Mouse (Mus musculus) midbrain, embryonic 14.5 days (tissue): Measurements from ENCODE around the gene Fto. TPM values are rescaled to one million over a fixed set of nuclear protein-coding genes. Genes with fewer than 3 reads are reported as not detected.
A peak's percentile ranks its signal among the peaks of the same experiment; 100 is the strongest.

Experiments used
- ATAC-seq: fragments of 200-750 bp; cut with Nextera tagmentation; 2 replicates; pipeline ENCODE4 v1.8.0; 2017; ENCODE audit warnings: moderate number of reproducible peaks, moderate library complexity; ENCODE audit not compliant: low FRiP score, low TSS enrichment
- DNase-seq: peaks from one replicate; pipeline ENCODE4 v3.0.0-alpha.2; 2015
- H3K27ac ChIP-seq: fragments of 300-500 bp; sonication (generic); replicated peaks from 2 replicates; pipeline ENCODE4 v1.5.1; 2014; ENCODE audit warnings: mild to moderate bottlenecking, low read depth, low read length, moderate library complexity
- H3K27me3 ChIP-seq: fragments of 300-500 bp; sonication (generic); 2 replicates; pipeline ENCODE4 v1.6.1; 2014; ENCODE audit warnings: low read length, control low read depth, mixed read lengths; ENCODE audit not compliant: control insufficient read depth, insufficient read depth
- H3K36me3 ChIP-seq: fragments of 300-500 bp; sonication (generic); 2 replicates; pipeline ENCODE4 v1.6.1; 2014; ENCODE audit warnings: low read length, control low read depth; ENCODE audit not compliant: control insufficient read depth, insufficient read depth
- H3K4me1 ChIP-seq: fragments of 300-500 bp; sonication (generic); 2 replicates; pipeline ENCODE4 v1.6.1; 2014; ENCODE audit warnings: mild to moderate bottlenecking, antibody characterized with exemption, low read length, control low read depth; ENCODE audit not compliant: control insufficient read depth, insufficient read depth
- H3K4me2 ChIP-seq: fragments of 300-500 bp; sonication (generic); 2 replicates; pipeline ENCODE4 v1.6.1; 2014; ENCODE audit warnings: mild to moderate bottlenecking, low read length, moderate library complexity
- H3K4me3 ChIP-seq: fragments of 300-500 bp; sonication (generic); replicated peaks from 2 replicates; pipeline ENCODE4 v1.5.1; 2014; ENCODE audit warnings: low read depth, low read length
- H3K9ac ChIP-seq: fragments of 300-500 bp; sonication (generic); replicated peaks from 2 replicates; pipeline ENCODE4 v1.6.1; 2014; ENCODE audit warnings: mild to moderate bottlenecking, low read length, moderate library complexity
- H3K9me3 ChIP-seq: fragments of 300-500 bp; sonication (generic); 2 replicates; pipeline ENCODE4 v1.6.1; 2016; ENCODE audit warnings: low read length, control low read depth, mixed read lengths; ENCODE audit not compliant: control insufficient read depth
- WGBS: fragments of 180-500 bp; shearing (Covaris S2); extraction: QIAGEN DNeasy Blood & Tissue Kit; methylation state at CpG from one replicate; pipeline ENCODE4 v1.1.7; 2014; 5-methylcytosine and 5-hydroxymethylcytosine counted together
- polyA plus RNA-seq: library from polyadenylated mRNA; unstranded; fragments of >200 nt; fragmentation: Nextera tagmentation; extraction: Ambion mirVana; gene quantifications from 2 replicates; pipeline ENCODE4 v1.2.1, GENCODE M21; 2014

Fto gene
- polyA plus RNA-seq, 1 experiment from 2014 or later = 161 TPM

DNA sequence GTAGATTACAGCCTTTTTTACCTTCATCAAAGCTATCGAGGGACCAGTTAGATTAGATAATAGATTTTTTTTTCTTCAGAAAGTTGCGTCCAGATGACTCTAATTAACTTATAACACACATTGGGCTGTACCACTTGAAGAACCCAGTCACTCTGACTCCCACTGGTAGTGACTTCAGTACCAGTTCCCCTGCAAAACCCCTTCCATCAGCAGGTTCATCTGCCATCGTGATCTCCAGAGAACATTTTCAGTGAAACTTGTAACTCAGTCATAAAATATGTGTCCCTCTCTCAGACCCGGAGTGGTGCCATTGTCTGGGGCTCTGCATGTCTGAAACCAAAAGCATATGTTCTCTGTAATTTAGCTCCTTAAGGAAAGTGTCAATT, 211.5 kb downstream of the Fto start:
- no peak overlapping the region for H3K9ac ChIP-seq
- H3K9me3 ChIP-seq = no peaks in the 10 kb centered on the region
- ATAC-seq (no peak), DNase-seq (peak; percentile 13)
- WGBS = 8% methylated on average over 4 of the region's 4 CpGs
- peaks cover 22% of the 10 kb centered on the region for H3K27me3 ChIP-seq
- H3K4me3 ChIP-seq = no peak overlapping the region
- no peaks in the 10 kb centered on the region for H3K36me3 ChIP-seq
- no peak overlapping the region for H3K4me2 ChIP-seq
- peaks cover 30% of the 10 kb centered on the region; the same call in 1 of the 2 replicates for H3K4me1 ChIP-seq
- no peak overlapping the region for H3K27ac ChIP-seq

DNA sequence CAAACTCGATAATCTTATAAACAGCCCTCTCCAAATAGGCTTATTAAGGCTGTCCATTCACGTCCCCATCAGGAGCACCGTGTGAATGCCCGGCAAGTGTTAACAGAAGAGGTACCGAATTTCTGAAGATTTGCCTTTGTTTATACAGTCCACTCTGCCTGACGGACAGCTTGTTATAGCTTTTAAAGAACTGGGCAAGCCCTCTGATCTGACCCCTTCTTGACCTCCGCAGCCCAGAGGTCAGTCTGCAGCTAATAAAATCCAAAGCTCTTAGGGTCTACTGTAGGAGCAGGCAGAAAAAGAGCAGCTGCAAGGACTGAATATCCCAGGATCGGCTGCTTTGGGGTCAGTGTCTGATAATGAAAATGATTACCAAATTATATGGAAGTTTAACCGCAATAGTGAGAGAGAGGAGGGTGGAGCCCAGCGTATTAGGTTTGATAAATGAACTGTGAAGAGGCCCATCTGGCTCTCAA, 212.1 kb downstream of the Fto start:
- DNase-seq = peak; percentile 31
- peaks cover 30% of the 10 kb centered on the region; the same call in 1 of the 2 replicates for H3K4me1 ChIP-seq
- no peak overlapping the region for H3K4me2 ChIP-seq
- H3K4me3 ChIP-seq = no peak overlapping the region
- peaks cover 18% of the 10 kb centered on the region for H3K27me3 ChIP-seq
- H3K36me3 ChIP-seq = no peaks in the 10 kb centered on the region
- 6% methylated on average over 10 of the region's 10 CpGs for WGBS
- H3K27ac ChIP-seq = no peak overlapping the region
- H3K9me3 ChIP-seq = no peaks in the 10 kb centered on the region
- H3K9ac ChIP-seq = no peak overlapping the region
- ATAC-seq = no peak

- ATAC-seq (no peak), DNase-seq (peak; percentile 57)
- Histone ChIP-seq H3K9ac (no peak overlapping the region), H3K4me1 (peaks cover 46% of the 10 kb centered on the region), H3K4me2 (no peak overlapping the region), H3K9me3 (no peaks in the 10 kb centered on the region), H3K27ac (no peak overlapping the region), H3K36me3 (no peaks in the 10 kb centered on the region), H3K4me3 (no peak overlapping the region), H3K27me3 (peaks cover 14% of the 10 kb centered on the region; the same call in 1 of the 2 replicates)
- WGBS = 63% methylated on average over 2 of the region's 2 CpGs
These were observed 215.6 kb downstream of the Fto start for GRCm38 (mm10) chr8:91528967-91529366.

- ATAC-seq (no peak), DNase-seq (no peak)
- Histone ChIP-seq H3K27me3 (peaks cover 14% of the 10 kb centered on the region; the same call in 1 of the 2 replicates), H3K4me2 (no peak overlapping the region), H3K27ac (no peak overlapping the region), H3K4me3 (no peak overlapping the region), H3K4me1 (peaks cover 46% of the 10 kb centered on the region), H3K36me3 (no peaks in the 10 kb centered on the region), H3K9me3 (no peaks in the 10 kb centered on the region), H3K9ac (no peak overlapping the region)
- WGBS = 95% methylated on average over 5 of the region's 5 CpGs
These were observed 216.4 kb downstream of the Fto start for GRCm38 (mm10) chr8:91529699-91530098.

- no peak overlapping the region for H3K9ac ChIP-seq
- ATAC-seq (no peak), DNase-seq (no peak)
- H3K4me3 ChIP-seq = no peak overlapping the region
- peaks cover 36% of the 10 kb centered on the region for H3K4me1 ChIP-seq
- no peak overlapping the region for H3K4me2 ChIP-seq
- H3K9me3 ChIP-seq = no peaks in the 10 kb centered on the region
- H3K36me3 ChIP-seq = no peaks in the 10 kb centered on the region
- H3K27ac ChIP-seq = no peak overlapping the region
- 82% methylated on average over 8 of the region's 8 CpGs for WGBS
- H3K27me3 ChIP-seq = peaks cover 14% of the 10 kb centered on the region; the same call in 1 of the 2 replicates
These were observed 217.3 kb downstream of the Fto start for GRCm38 (mm10) chr8:91530656-91531055.

DNA sequence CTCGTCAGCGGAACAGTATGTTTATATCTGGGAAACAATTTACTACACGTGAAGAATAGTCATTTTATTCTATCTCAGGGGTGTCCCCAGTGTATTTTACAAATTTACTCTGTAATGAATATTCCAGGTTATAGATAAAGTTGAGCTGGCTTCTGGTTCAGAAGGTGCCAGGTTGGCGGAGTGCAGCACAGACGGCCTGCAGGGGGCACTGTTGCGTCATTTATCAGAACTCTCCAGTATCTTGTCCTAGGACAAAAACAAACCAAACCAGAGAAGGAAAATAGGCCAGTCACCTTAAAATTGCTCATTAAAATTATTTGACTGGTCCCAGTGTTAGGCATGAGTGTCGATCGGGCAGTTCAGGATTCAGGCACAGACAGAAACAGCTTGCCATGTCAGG, 218.6 kb downstream of the Fto start:
- H3K4me3 ChIP-seq = no peak overlapping the region
- no peaks in the 10 kb centered on the region for H3K36me3 ChIP-seq
- no peak overlapping the region for H3K27ac ChIP-seq
- 20% methylated on average over 8 of the region's 8 CpGs for WGBS
- peaks cover 10% of the 10 kb centered on the region; the same call in 1 of the 2 replicates for H3K27me3 ChIP-seq
- no peak; the same call in 1 of the 2 replicates for ATAC-seq
- peaks cover 29% of the 10 kb centered on the region for H3K4me1 ChIP-seq
- no peak overlapping the region for H3K9ac ChIP-seq
- no peaks in the 10 kb centered on the region for H3K9me3 ChIP-seq
- H3K4me2 ChIP-seq = no peak overlapping the region
- peak; percentile 91 for DNase-seq

DNA sequence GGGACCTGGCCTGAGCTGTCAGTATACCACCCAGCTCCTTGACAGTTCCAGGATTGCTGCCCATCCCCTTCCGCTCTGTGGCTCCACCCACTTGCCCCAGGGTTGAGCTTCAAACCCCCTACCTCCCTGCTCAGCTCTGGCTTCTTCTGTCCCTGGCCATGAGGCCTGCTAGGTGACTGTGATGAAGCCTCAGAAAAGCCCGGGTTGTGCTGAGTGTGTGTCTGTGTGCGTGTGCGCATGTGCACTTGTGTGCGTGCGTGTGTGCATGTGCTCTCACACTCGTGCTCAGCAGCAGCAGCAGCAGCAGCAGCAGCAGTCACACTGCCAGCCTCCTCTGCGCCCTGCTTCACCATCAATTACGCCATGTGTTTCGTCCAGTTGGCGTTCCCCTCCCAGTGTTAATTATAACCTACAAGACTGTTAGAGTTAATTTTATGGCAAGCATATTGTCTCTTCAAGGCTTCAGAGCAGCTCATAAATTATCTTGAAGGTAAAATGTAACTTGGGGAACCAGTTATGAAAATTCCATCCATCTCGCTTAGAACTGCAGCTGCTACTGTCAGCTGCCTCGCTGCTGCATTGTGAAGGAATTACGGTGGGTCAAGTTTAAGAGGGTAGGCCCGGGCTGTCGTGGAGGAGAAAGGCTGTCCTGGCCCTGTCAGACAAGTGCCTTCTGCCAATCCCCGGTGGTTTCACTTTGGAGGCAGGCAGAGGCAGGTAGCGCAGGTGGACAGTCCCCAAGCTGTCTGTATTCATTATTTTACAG, 219.5 kb downstream of the Fto start:
- H3K9me3 ChIP-seq = no peaks in the 10 kb centered on the region
- H3K27ac ChIP-seq = 0 out of 2 replicates have a peak overlapping the region, but pooled peaks have one; percentile 26
- 58% methylated on average over 18 of the region's 18 CpGs for WGBS
- peaks cover 36% of the 10 kb centered on the region for H3K4me1 ChIP-seq
- peaks cover 10% of the 10 kb centered on the region; the same call in 1 of the 2 replicates for H3K27me3 ChIP-seq
- H3K9ac ChIP-seq = no peak overlapping the region; the same call in 1 of the 2 replicates
- H3K4me2 ChIP-seq = no peak overlapping the region
- ATAC-seq (no peak), DNase-seq (no peak)
- H3K36me3 ChIP-seq = no peaks in the 10 kb centered on the region
- H3K4me3 ChIP-seq = no peak overlapping the region

- DNase-seq (no peak), ATAC-seq (no peak)
- H3K36me3 ChIP-seq = no peaks in the 10 kb centered on the region
- WGBS = 69% methylated on average over 5 of the region's 5 CpGs
- H3K9ac ChIP-seq = no peak overlapping the region
- H3K4me2 ChIP-seq = no peak overlapping the region
- no peak overlapping the region for H3K4me3 ChIP-seq
- H3K4me1 ChIP-seq = peaks cover 38% of the 10 kb centered on the region
- H3K27ac ChIP-seq = no peak overlapping the region
- H3K9me3 ChIP-seq = no peaks in the 10 kb centered on the region
- H3K27me3 ChIP-seq = peaks cover 6% of the 10 kb centered on the region; the same call in 1 of the 2 replicates
These were observed 221.4 kb downstream of the Fto start for GRCm38 (mm10) chr8:91534752-91535151.

DNA sequence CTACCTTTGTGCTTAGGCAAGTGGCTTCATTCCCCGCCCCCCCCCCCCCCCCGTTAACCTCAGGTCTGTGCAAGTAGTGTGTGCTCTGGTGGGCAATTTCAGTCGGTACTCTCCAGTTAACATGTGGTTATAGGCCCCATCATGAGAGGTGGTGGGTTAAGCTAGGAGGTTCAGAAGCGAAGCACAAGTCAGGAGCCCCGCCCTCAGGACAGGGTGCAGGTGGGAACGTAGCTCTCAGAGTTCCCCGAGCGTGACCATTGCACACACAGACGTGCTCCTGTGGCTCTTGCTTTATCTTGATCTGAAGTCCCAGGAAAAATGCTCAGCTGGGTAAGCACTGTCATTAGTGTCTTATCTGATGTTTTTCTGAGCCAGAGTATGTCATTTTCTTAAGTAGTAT, 224.8 kb downstream of the Fto start:
- Histone ChIP-seq H3K4me1 (peaks cover 27% of the 10 kb centered on the region), H3K27me3 (no peaks in the 10 kb centered on the region), H3K9ac (no peak overlapping the region), H3K4me2 (no peak overlapping the region), H3K36me3 (no peaks in the 10 kb centered on the region), H3K9me3 (no peaks in the 10 kb centered on the region), H3K27ac (no peak overlapping the region), H3K4me3 (no peak overlapping the region)
- 74% methylated on average over 9 of the region's 9 CpGs for WGBS
- ATAC-seq = no peak
- no peak for DNase-seq
